Mouse (Mus musculus) forebrain, embryonic 11.5 days (tissue): ENCODE measurements around the gene Zbtb8os. TPM values are rescaled to one million over a fixed set of nuclear protein-coding genes. Genes with fewer than 3 reads are reported as not detected.

Experiments
- ATAC-seq: fragments of 200-750 bp; cut with Nextera tagmentation; replicated peaks from 2 replicates; pipeline ENCODE4 v1.8.0; 2017; ENCODE audit warnings: moderate TSS enrichment; ENCODE audit not compliant: low FRiP score
- DNase-seq: peaks from one replicate; pipeline ENCODE4 v3.0.0-alpha.2; 2017; ENCODE audit warnings: low spot score
- H3K27ac ChIP-seq: fragments of 300-500 bp; sonication (generic); 2 replicates; pipeline ENCODE4 v1.5.1; 2014; ENCODE audit warnings: low read depth, low read length
- H3K27me3 ChIP-seq: fragments of 300-500 bp; sonication (generic); 2 replicates; pipeline ENCODE4 v1.6.1; 2014; ENCODE audit warnings: mild to moderate bottlenecking, low read length, mixed read lengths; ENCODE audit not compliant: control insufficient read depth, insufficient read depth
- H3K36me3 ChIP-seq: fragments of 300-500 bp; sonication (generic); 2 replicates; pipeline ENCODE4 v1.6.1; 2014; ENCODE audit warnings: mild to moderate bottlenecking, low read length, moderate library complexity, mixed read lengths; ENCODE audit not compliant: control insufficient read depth, insufficient read depth
- H3K4me1 ChIP-seq: fragments of 300-500 bp; sonication (generic); replicated peaks from 2 replicates; pipeline ENCODE4 v1.6.1; 2014; ENCODE audit warnings: low read length, mixed read lengths; ENCODE audit not compliant: control insufficient read depth, insufficient read depth
- H3K4me2 ChIP-seq: fragments of 300-500 bp; sonication (generic); 2 replicates; pipeline ENCODE4 v1.6.1; 2014; ENCODE audit warnings: low read depth, mild to moderate bottlenecking, low read length, moderate library complexity, mixed read lengths; ENCODE audit not compliant: severe bottlenecking
- H3K4me3 ChIP-seq: fragments of 300-500 bp; sonication (generic); 2 replicates; pipeline ENCODE4 v1.5.1; 2014; ENCODE audit warnings: low read depth, low read length
- H3K9ac ChIP-seq: fragments of 300-500 bp; sonication (generic); 2 replicates; pipeline ENCODE4 v1.6.1; 2014; ENCODE audit warnings: low read length
- H3K9me3 ChIP-seq: fragments of 300-500 bp; sonication (generic); 2 replicates; pipeline ENCODE4 v1.6.1; 2016; ENCODE audit warnings: low read length, mixed read lengths; ENCODE audit not compliant: control insufficient read depth
- WGBS: fragments of 180-500 bp; shearing (Covaris S2); extraction: QIAGEN DNeasy Blood & Tissue Kit; methylation state at CpG from one replicate; pipeline ENCODE4 v1.1.7; 2014; 5-methylcytosine and 5-hydroxymethylcytosine counted together
- polyA plus RNA-seq: library from polyadenylated mRNA; unstranded; fragments of >200 nt; fragmentation: Nextera tagmentation; extraction: Ambion mirVana; gene quantifications from 2 replicates; pipeline ENCODE4 v1.2.1, GENCODE M21; 2014

Gene Zbtb8os
- 44.9 and 46.2 TPM in 2 replicates for polyA plus RNA-seq

- Histone ChIP-seq H3K4me1 (peaks cover 11% of the 10 kb centered on the region; the same call in 1 of the 2 replicates), H3K9ac (peak within 1 kb of the TSS; percentile 97), H3K9me3 (no peaks in the 10 kb centered on the region), H3K4me2 (peak within 1 kb of the TSS; percentile 85), H3K27ac (peak within 1 kb of the TSS; percentile 99), H3K4me3 (peak within 1 kb of the TSS; percentile 93), H3K27me3 (no peaks in the 10 kb centered on the region), H3K36me3 (no peaks in the 10 kb centered on the region; the same call in 1 of the 2 replicates)
- DNase-seq (peak; percentile 100), ATAC-seq (peak; percentile 99)
- under 1% methylated on average over 71 of the region's 73 CpGs for WGBS
These were observed at the start of gene Zbtb8os, which contains the start of gene Rbbp4 for GRCm38 (mm10) chr4:129335216-129336074. Gene Zbtb8os, plus strand, starts transcription at chr4:129335695. Gene Rbbp4, minus strand, starts transcription at chr4:129335370.

- ATAC-seq (no peak), DNase-seq (no peak)
- no peaks in the 10 kb centered on the region for H3K9me3 ChIP-seq
- H3K4me2 ChIP-seq: no peak overlapping the region; the same call in 1 of the 2 replicates
- H3K27ac ChIP-seq: no peak overlapping the region
- no peak overlapping the region for H3K4me3 ChIP-seq
- 73% methylated on average over 5 of the region's 5 CpGs for WGBS
- no peaks in the 10 kb centered on the region for H3K36me3 ChIP-seq
- no peak overlapping the region for H3K9ac ChIP-seq
- H3K4me1 ChIP-seq: peaks cover 10% of the 10 kb centered on the region; the same call in 1 of the 2 replicates
- peaks cover 9% of the 10 kb centered on the region; the same call in 1 of the 2 replicates for H3K27me3 ChIP-seq
These were observed 49.4 kb upstream of the Zbtb8os start for GRCm38 (mm10) chr4:129286001-129286682.

GRCm38 (mm10) chr4:129286683-129287471 lies 48.6 kb upstream of the Zbtb8os start:
- WGBS: 3% methylated on average over 28 of the region's 28 CpGs
- H3K9me3 ChIP-seq: no peaks in the 10 kb centered on the region
- H3K36me3 ChIP-seq: no peaks in the 10 kb centered on the region
- H3K4me1 ChIP-seq: peaks cover 10% of the 10 kb centered on the region; the same call in 1 of the 2 replicates
- H3K27me3 ChIP-seq: peaks cover 9% of the 10 kb centered on the region; the same call in 1 of the 2 replicates
- ATAC-seq (no peak), DNase-seq (peak; percentile 63)
- peak overlapping the region; percentile 53 for H3K9ac ChIP-seq
- peak overlapping the region; percentile 96 for H3K4me2 ChIP-seq
- no peak overlapping the region for H3K27ac ChIP-seq
- H3K4me3 ChIP-seq: peak overlapping the region; percentile 46

- peaks cover 9% of the 10 kb centered on the region; the same call in 1 of the 2 replicates for H3K27me3 ChIP-seq
- H3K27ac ChIP-seq: no peak within 1 kb of the TSS
- DNase-seq: peak; percentile 72
- H3K9me3 ChIP-seq: no peaks in the 10 kb centered on the region
- WGBS: under 1% methylated on average over 40 of the region's 53 CpGs
- ATAC-seq: peak; percentile 36; the same call in 1 of the 2 replicates
- peak within 1 kb of the TSS; percentile 46 for H3K4me3 ChIP-seq
- H3K36me3 ChIP-seq: no peaks in the 10 kb centered on the region
- H3K9ac ChIP-seq: peak within 1 kb of the TSS; percentile 53
- H3K4me1 ChIP-seq: peaks cover 10% of the 10 kb centered on the region; the same call in 1 of the 2 replicates
- peak within 1 kb of the TSS; percentile 96 for H3K4me2 ChIP-seq
These were observed 48.0 kb upstream of the Zbtb8os start, which contains the start of gene Sync for GRCm38 (mm10) chr4:129287472-129287981. Gene Sync, plus strand, starts transcription at chr4:129287617.

GRCm38 (mm10) chr4:129288067-129288466 lies 47.4 kb upstream of the Zbtb8os start:
- Histone ChIP-seq H3K9me3 (no peaks in the 10 kb centered on the region), H3K4me3 (no peak overlapping the region), H3K27me3 (peaks cover 9% of the 10 kb centered on the region; the same call in 1 of the 2 replicates), H3K36me3 (no peaks in the 10 kb centered on the region), H3K27ac (no peak overlapping the region), H3K9ac (no peak overlapping the region), H3K4me2 (peak overlapping the region; percentile 96; the same call in 1 of the 2 replicates), H3K4me1 (peaks cover 10% of the 10 kb centered on the region; the same call in 1 of the 2 replicates)
- no peak for ATAC-seq
- WGBS: 41% methylated on average over 3 of the region's 3 CpGs
- DNase-seq: no peak

- Histone ChIP-seq H3K4me2 (no peak overlapping the region), H3K9me3 (no peaks in the 10 kb centered on the region), H3K9ac (no peak overlapping the region), H3K4me3 (no peak overlapping the region), H3K27me3 (peaks cover 9% of the 10 kb centered on the region; the same call in 1 of the 2 replicates), H3K4me1 (peaks cover 10% of the 10 kb centered on the region; the same call in 1 of the 2 replicates), H3K36me3 (no peaks in the 10 kb centered on the region), H3K27ac (no peak overlapping the region)
- ATAC-seq: no peak
- no peak for DNase-seq
- WGBS: 91% methylated on average over 8 of the region's 8 CpGs
These were observed 45.8 kb upstream of the Zbtb8os start for GRCm38 (mm10) chr4:129289671-129290070.

GRCm38 (mm10) chr4:129292831-129293230 lies 42.7 kb upstream of the Zbtb8os start:
- DNase-seq (no peak), ATAC-seq (no peak)
- Histone ChIP-seq H3K27ac (no peak overlapping the region), H3K4me1 (0 out of 2 replicates have a peak, but pooled peaks cover 2% of the 10 kb centered on the region), H3K27me3 (no peaks in the 10 kb centered on the region; the same call in 1 of the 2 replicates), H3K36me3 (no peaks in the 10 kb centered on the region), H3K4me3 (no peak overlapping the region), H3K4me2 (no peak overlapping the region), H3K9ac (no peak overlapping the region), H3K9me3 (no peaks in the 10 kb centered on the region)
- WGBS: 71% methylated on average over 7 of the region's 7 CpGs
